Mouse (Mus musculus) layer of hippocampus, adult 2 months (tissue): ENCODE results near the gene Camta1. TPM values are rescaled to one million over a fixed set of nuclear protein-coding genes. Genes with fewer than 3 reads are reported as not detected.

Experiments used
- DNase-seq, 2 experiments: peaks; one replicate each; pipeline ENCODE4 v3.0.0; 2022; ENCODE audit warnings: low spot score in 2 of 2
- H3K27ac ChIP-seq: fragments of 200-600 bp; 2 replicates; pipeline ENCODE4 v1.8.1; 2022
- H3K4me3 ChIP-seq: fragments of 200-600 bp; 2 replicates; pipeline ENCODE4 v1.8.1; 2022; ENCODE audit warnings: mild to moderate bottlenecking
- CTCF ChIP-seq: fragments of 200-600 bp; conservative IDR thresholded peaks from 2 replicates; pipeline ENCODE4 v1.8.1; 2022; ENCODE audit warnings: antibody characterized with exemption, mild to moderate bottlenecking, moderate library complexity
- total RNA-seq, 2 experiments: library from RNA; stranded (reverse); gene quantifications; 2 replicates each; pipeline ENCODE4 v1.2.3; 2021

Gene Camta1
- total RNA-seq, 2 experiments from 2014 or later, result 275 to 294 TPM

DNA sequence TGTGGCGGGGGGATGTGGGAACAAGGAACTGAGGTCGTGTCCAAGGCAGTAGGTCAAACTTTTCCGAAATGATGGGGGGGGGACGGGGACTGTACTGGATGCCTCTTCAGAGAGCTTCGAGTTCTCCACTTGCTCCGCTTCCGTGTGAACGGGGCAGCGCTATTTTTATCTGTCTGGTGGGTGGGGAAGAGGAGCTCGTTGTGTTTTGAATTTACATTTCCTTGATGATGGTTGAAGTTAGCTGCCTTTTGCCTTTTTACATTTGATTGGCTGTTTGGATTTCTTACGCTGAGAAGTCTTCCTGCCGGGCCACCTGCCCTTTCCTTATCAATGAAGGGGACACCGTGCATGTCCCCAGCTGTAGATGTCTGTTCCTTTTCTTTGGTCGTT lies 923.6 kb downstream of the Camta1 start:
- H3K27ac ChIP-seq, result peak overlapping the region; percentile 68
- DNase-seq, result no peak
- no peak for TF ChIP-seq CTCF

DNA sequence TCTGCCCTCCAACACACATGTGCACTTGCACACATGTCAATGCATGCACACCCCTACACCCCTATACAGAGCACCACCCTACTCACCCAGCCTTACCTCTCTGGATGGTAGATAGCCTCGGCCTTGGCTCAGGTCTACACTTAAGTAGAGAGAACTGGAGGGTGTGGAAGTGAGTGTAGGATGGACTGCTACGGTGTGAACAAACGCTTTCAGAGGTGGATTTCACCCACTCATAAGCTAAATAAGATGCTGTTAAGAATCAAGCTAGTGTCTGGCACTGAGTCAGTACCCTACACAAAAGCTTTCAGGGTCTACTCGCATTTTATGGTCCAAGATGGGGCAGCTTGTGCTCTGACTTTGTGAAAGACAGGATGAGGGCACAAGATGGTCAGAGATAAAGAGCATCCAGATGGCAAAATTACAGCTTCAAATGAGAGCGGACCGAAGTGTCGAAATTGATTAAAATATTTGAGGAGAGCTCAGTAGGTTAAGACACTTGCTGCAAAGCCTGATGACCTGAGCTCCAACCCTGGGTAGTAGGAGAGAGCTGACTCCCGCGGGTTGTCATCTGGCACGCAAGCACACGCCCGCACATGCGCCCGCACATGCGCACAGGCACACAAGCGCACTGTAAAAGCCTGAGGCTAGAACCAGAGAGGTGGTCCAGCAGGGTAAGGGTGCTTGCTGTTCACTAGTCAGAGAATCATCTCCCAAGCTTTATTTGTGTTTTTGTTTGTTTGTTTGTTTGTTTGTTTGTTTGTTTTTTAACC lies 924.2 kb downstream of the Camta1 start:
- H3K4me3 ChIP-seq, result peak overlapping the region; percentile 50
- peak overlapping the region; percentile 68 for H3K27ac ChIP-seq
- no peak for TF ChIP-seq CTCF
- peak; percentile 21 to 61 for DNase-seq

More for the DNA sequence above, 923.6 kb downstream of the Camta1 start:
- H3K4me3 ChIP-seq, result peak overlapping the region; percentile 50

GRCm38 (mm10) chr4:150933503-150933902 lies 928.2 kb downstream of the Camta1 start:
- Histone ChIP-seq H3K27ac (no peak overlapping the region), H3K4me3 (no peak overlapping the region)
- DNase-seq, result no peak
- TF ChIP-seq CTCF, result no peak

DNA sequence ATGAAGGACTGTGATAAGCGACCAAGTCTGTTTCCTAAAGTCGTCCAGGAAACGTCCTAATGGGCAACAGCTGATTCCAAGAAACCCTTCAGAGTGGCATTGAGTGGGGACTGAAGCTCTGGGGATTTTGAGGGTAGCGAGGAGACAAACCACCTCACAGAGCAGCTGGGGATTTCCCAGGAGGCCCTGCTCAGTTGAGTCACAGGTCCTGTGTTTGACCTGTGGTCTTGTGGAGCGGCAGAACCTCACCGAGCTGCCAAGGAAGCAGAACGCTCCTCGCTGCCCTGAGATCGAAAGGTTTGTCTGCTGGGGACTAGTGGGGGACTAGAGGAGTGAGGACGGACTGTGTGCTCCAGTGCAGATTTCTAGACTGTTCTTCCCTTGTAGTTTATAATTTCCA lies 933.9 kb downstream of the Camta1 start:
- Histone ChIP-seq H3K27ac (no peak overlapping the region), H3K4me3 (no peak overlapping the region)
- TF ChIP-seq CTCF, result no peak
- DNase-seq, result no peak

GRCm38 (mm10) chr4:150926924-150927705 lies 934.6 kb downstream of the Camta1 start:
- DNase-seq, result no peak
- H3K27ac ChIP-seq, result no peak overlapping the region
- no peak for TF ChIP-seq CTCF

GRCm38 (mm10) chr4:150925923-150926322 lies 935.8 kb downstream of the Camta1 start:
- Histone ChIP-seq H3K27ac (no peak overlapping the region), H3K4me3 (no peak overlapping the region)
- peak; percentile 59 for TF ChIP-seq CTCF
- DNase-seq, result no peak

More at GRCm38 (mm10) chr4:150926924-150927705, 934.6 kb downstream of the Camta1 start:
- H3K4me3 ChIP-seq, result no peak overlapping the region

DNA sequence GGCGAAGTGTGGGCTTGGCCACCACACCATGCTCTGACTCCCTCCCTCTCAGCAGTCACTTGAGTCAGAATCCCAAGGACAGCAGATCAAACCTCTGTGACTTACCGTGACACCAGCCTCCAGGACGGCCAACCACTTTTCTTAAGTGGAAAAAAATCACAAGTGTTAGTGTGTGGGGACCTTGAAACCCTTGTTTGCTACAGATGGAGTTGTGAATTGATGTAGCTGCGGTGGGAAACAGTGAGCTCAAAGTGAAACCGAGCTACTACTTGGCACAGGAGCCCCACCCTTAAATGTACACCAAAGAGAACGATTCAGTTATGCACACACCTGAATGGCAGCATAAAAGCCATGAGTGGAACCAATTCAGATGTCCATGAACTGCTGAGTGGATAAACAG lies 936.7 kb downstream of the Camta1 start:
- no peak for DNase-seq
- H3K27ac ChIP-seq, result no peak overlapping the region
- H3K4me3 ChIP-seq, result no peak overlapping the region
- no peak for TF ChIP-seq CTCF

GRCm38 (mm10) chr4:150924308-150924707 lies 937.4 kb downstream of the Camta1 start:
- no peak for DNase-seq
- no peak overlapping the region for H3K27ac ChIP-seq
- H3K4me3 ChIP-seq, result no peak overlapping the region
- TF ChIP-seq CTCF, result no peak

DNA sequence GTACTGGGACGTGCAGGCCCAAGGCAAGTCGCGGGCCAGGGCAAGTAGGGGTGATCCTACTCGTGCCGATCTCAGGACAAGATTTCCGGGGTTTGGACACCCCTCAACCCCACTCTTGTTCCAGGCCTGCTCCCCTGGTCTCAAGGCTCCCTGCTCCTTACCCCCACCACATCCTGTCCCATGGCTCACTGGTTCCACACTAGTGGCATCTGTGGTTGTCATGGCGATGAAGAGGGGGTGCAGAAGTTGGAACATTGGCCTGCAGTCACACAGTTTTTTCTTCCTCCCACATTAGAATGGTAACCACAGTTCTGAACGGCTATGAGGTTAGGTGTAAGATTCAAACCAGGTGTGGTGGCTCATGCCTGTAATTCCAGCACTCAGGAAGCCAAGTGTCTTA lies 940.5 kb downstream of the Camta1 start:
- no peak overlapping the region for H3K4me3 ChIP-seq
- DNase-seq, result no peak
- no peak for TF ChIP-seq CTCF
- no peak overlapping the region for H3K27ac ChIP-seq

- no peak overlapping the region for H3K27ac ChIP-seq
- TF ChIP-seq CTCF, result no peak
- no peak for DNase-seq
These were observed 944.2 kb downstream of the Camta1 start for GRCm38 (mm10) chr4:150917336-150918027.

GRCm38 (mm10) chr4:150915181-150915906 lies 946.3 kb downstream of the Camta1 start:
- no peak for DNase-seq
- Histone ChIP-seq H3K4me3 (peak overlapping the region; percentile 56), H3K27ac (peak overlapping the region; percentile 95)
- TF ChIP-seq CTCF, result no peak

More at GRCm38 (mm10) chr4:150917336-150918027, 944.2 kb downstream of the Camta1 start:
- H3K4me3 ChIP-seq, result no peak overlapping the region

GRCm38 (mm10) chr4:150914290-150914733 lies 947.4 kb downstream of the Camta1 start, which contains the start of the genes Park7 and Tnfrsf9:
Gene Park7 (minus strand): TSS chr4:150914437.
Gene Tnfrsf9 (plus strand): TSS chr4:150914562.
- peak; percentile 76 for TF ChIP-seq CTCF
- DNase-seq, result peak; percentile 95 to 96
- peak within 1 kb of the TSS; percentile 95 for H3K27ac ChIP-seq
- H3K4me3 ChIP-seq, result peak within 1 kb of the TSS; percentile 56
